Mouse (Mus musculus) inflammation-experienced regulatory T-cells, adult 6 months (primary cell): ENCODE measurements around the gene Ghrhr. TPM values are rescaled to one million over a fixed set of nuclear protein-coding genes. Genes with fewer than 3 reads are reported as not detected.

ENCODE experiments used
- polyA plus RNA-seq, 3 experiments: library from polyadenylated mRNA; unstranded; fragments of 100-300 nt; shearing (Covaris generic); gene quantifications; one replicate each; pipeline ENCODE4 v1.2.1; 2017

The Ghrhr gene
- polyA plus RNA-seq, 3 experiments from 2014 or later, result not detected

Other genes starting within 250 kb of the Ghrhr start
- not detected for gene Crhr2, start 243.3 kb upstream of the Ghrhr start, polyA plus RNA-seq
- not detected for gene Inmt, start 201.3 kb upstream of the Ghrhr start, polyA plus RNA-seq
- gene Mindy4, start 172.9 kb upstream of the Ghrhr start, polyA plus RNA-seq, result not detected
- not detected for gene Aqp1, start 39.9 kb upstream of the Ghrhr start, polyA plus RNA-seq
- gene Adcyap1r1, start 75.7 kb downstream of the Ghrhr start, polyA plus RNA-seq, result not detected